Mouse (Mus musculus) forebrain, embryonic 13.5 days (tissue): Measurements from ENCODE around the gene Micall2. TPM values are rescaled to one million over a fixed set of nuclear protein-coding genes. Genes with fewer than 3 reads are reported as not detected.
A peak's percentile ranks its signal among the peaks of the same experiment; 100 is the strongest.

Source experiments
- ATAC-seq: fragments of 200-750 bp; cut with Nextera tagmentation; 2 replicates; pipeline ENCODE4 v1.8.0; 2017
- H3K27ac ChIP-seq: fragments of 300-500 bp; sonication (generic); 2 replicates; pipeline ENCODE4 v1.5.1; 2015; ENCODE audit warnings: inconsistent platforms, mild to moderate bottlenecking, moderate library complexity
- H3K27me3 ChIP-seq: fragments of 300-500 bp; sonication (generic); 2 replicates; pipeline ENCODE4 v1.6.1; 2015; ENCODE audit warnings: mild to moderate bottlenecking, inconsistent platforms
- H3K36me3 ChIP-seq: fragments of 300-500 bp; sonication (generic); 2 replicates; pipeline ENCODE4 v1.6.1; 2015; ENCODE audit warnings: mild to moderate bottlenecking, inconsistent platforms; ENCODE audit not compliant: poor library complexity, severe bottlenecking
- H3K4me1 ChIP-seq: fragments of 300-500 bp; sonication (generic); 2 replicates; pipeline ENCODE4 v1.6.1; 2015; ENCODE audit warnings: inconsistent platforms
- H3K4me2 ChIP-seq: fragments of 300-500 bp; sonication (generic); 2 replicates; pipeline ENCODE4 v1.6.1; 2015; ENCODE audit warnings: inconsistent platforms, mild to moderate bottlenecking, moderate library complexity
- H3K4me3 ChIP-seq: fragments of 300-500 bp; sonication (generic); 2 replicates; pipeline ENCODE4 v1.5.1; 2015; ENCODE audit warnings: mild to moderate bottlenecking, inconsistent platforms
- H3K9ac ChIP-seq: fragments of 300-500 bp; sonication (generic); 2 replicates; pipeline ENCODE4 v1.6.1; 2015; ENCODE audit warnings: mild to moderate bottlenecking, inconsistent platforms
- H3K9me3 ChIP-seq: fragments of 300-500 bp; sonication (generic); replicated peaks from 2 replicates; pipeline ENCODE4 v1.6.1; 2016; ENCODE audit warnings: inconsistent platforms
- WGBS: fragments of 180-500 bp; shearing (Covaris S2); methylation state at CpG from one replicate; pipeline ENCODE4 v1.1.7; 2015; 5-methylcytosine and 5-hydroxymethylcytosine counted together
- polyA plus RNA-seq: library from polyadenylated mRNA; unstranded; fragments of >200 nt; fragmentation: Nextera tagmentation; extraction: Ambion mirVana; gene quantifications from 2 replicates; pipeline ENCODE4 v1.2.1, GENCODE M21; 2015

Micall2 gene
- 3.2 and 4.5 TPM in 2 replicates for polyA plus RNA-seq

DNA sequence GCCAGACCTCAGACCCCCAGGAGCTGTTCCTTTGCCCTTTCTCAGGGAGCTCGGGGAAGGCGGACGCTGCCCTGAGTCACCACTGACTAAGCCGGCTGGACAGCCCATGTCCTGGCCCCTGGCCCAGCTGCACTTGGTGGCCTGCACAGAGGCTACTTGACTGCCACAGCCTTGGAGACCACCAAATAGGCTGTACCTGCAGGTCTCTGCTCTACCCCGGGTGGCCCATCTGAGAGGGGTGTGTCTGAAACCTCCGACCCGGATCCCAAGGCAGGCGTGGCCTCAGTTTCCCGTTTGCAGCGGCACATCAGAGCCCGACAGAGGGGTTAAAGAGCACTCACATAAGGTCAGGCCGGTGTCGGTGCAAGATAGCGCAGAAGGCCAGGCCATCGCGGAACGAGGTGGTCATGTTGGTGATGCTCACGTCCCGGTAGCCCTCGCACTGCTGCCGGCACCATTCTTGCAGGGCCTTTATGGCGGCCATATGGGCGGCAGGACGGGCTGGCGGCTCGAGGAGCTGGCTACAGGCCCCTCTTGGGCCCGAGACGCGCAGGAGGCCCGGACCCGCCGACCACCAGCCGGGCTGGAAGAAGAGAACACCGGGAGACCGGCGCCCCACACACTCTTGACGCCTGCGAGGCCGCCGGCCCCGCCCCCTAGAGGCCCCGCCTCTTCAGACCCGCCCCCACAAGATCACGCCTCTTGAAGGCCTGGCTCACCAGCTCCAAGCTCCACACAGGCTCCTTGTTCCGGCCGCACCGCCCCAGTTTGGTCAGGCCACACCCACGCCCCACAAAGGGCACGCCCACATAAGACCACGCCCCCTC is at the start of gene Micall2:
Gene Micall2, minus strand, starts transcription at position 660 of the 827 bp plus-strand sequence.
- Histone ChIP-seq H3K36me3 (no peaks in the 10 kb centered on the region), H3K27ac (peak within 1 kb of the TSS; percentile 44; the same call in 1 of the 2 replicates), H3K27me3 (peaks cover 25% of the 10 kb centered on the region), H3K4me3 (peak within 1 kb of the TSS; percentile 47), H3K4me2 (peak within 1 kb of the TSS; percentile 79), H3K9me3 (no peaks in the 10 kb centered on the region), H3K9ac (peak within 1 kb of the TSS; percentile 65), H3K4me1 (peaks cover 28% of the 10 kb centered on the region)
- ATAC-seq = peak; percentile 96
- 5% methylated on average over 49 of the region's 50 CpGs for WGBS

DNA sequence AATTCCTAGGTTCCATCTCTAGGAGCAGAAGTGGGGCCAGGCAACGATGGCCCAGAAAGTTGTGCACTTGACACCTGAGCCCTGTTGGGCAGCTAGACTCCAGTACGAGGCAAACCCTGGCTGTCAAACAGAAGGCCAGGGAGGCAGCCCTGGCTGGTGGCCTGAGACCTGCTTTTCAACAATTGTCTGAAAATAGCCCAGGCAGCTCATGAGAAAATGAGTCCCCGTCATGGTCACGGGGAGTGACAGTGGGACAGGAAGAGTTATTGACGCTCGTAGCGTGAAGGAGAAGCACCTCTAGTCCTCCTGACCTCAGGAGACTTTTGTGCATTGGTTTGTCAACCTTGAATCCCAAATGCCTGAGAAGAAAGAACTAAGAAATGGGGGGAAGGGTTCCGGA is 45.3 kb upstream of the Micall2 start:
- Histone ChIP-seq H3K4me1 (no peaks in the 10 kb centered on the region), H3K27me3 (peaks cover 6% of the 10 kb centered on the region; the same call in 1 of the 2 replicates), H3K36me3 (no peaks in the 10 kb centered on the region), H3K4me2 (no peak overlapping the region), H3K9me3 (no peaks in the 10 kb centered on the region), H3K9ac (no peak overlapping the region), H3K4me3 (no peak overlapping the region), H3K27ac (no peak overlapping the region)
- no peak for ATAC-seq
- 83% methylated on average over 8 of the region's 8 CpGs for WGBS

DNA sequence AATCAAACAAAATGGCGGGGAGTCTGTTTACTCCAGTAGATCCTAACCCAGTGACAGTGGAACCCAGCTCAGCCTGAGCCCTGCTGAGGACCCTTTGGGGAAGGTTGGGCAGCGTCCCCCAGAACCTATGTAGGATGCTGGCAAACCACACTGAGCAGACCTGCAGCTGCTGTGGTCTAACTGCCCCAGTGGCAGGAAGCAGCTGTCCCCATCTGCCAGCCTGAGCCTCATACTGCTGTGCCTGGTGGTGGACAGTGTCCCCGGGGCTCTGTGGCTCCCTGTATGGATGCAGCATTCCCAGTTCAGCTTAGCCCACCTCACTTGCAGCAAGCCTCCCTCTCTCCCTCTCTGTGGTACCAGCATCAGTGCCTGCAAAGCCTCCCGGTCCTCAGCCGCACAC is 40.8 kb upstream of the Micall2 start:
- Histone ChIP-seq H3K27me3 (no peaks in the 10 kb centered on the region), H3K4me2 (no peak overlapping the region), H3K27ac (no peak overlapping the region), H3K4me1 (peaks cover 13% of the 10 kb centered on the region), H3K9ac (no peak overlapping the region), H3K36me3 (peaks cover 22% of the 10 kb centered on the region), H3K4me3 (no peak overlapping the region), H3K9me3 (no peaks in the 10 kb centered on the region)
- ATAC-seq = no peak
- 84% methylated on average over 5 of the region's 5 CpGs for WGBS

DNA sequence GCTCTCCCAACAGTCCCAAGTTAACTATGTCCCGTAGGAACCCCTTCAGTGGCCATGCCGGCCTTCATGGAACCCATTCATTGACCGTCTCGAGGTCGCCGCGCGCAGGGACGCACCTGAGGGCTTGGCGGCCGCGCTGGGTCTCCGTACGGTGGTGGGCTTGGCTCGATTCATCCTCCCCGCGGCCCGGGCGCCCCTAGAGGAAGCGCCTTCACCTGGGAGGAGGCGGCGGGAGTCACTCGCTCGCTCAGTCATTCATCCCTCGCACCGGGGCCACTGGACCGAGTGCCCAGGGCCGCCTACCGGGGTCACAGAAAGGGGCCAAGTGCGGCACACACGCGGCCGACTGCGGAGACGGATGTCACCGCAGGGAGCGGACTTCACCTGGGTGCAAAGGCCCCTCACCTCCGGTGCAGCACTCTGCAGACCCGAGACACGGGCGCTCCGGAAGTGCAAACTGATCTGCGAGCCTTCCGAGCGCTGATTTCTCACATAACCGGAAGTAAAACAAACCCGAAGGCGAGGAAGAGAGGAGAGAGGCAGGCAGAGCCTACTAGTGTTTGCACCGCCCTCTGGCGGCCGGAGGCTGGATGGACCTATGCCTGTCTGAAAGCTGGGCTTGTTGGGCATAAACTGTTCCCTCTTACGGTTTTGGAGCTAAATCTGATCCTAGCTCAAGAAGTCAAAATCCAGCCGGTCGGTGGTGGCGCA is 39.2 kb upstream of the Micall2 start, which contains the start of gene Ints1:
Gene Ints1, minus strand, starts transcription at position 459 of the 711 bp plus-strand sequence.
- peaks cover 13% of the 10 kb centered on the region for H3K4me1 ChIP-seq
- H3K9me3 ChIP-seq = no peaks in the 10 kb centered on the region
- peak within 1 kb of the TSS; percentile 98 for H3K4me3 ChIP-seq
- H3K9ac ChIP-seq = peak within 1 kb of the TSS; percentile 92
- under 1% methylated on average over 47 of the region's 55 CpGs for WGBS
- peaks cover 38% of the 10 kb centered on the region for H3K36me3 ChIP-seq
- H3K27me3 ChIP-seq = no peaks in the 10 kb centered on the region
- 0 out of 2 replicates have a peak within 1 kb of the TSS, but pooled peaks have one; percentile 25 for H3K27ac ChIP-seq
- H3K4me2 ChIP-seq = peak within 1 kb of the TSS; percentile 97
- peak; percentile 94 for ATAC-seq

DNA sequence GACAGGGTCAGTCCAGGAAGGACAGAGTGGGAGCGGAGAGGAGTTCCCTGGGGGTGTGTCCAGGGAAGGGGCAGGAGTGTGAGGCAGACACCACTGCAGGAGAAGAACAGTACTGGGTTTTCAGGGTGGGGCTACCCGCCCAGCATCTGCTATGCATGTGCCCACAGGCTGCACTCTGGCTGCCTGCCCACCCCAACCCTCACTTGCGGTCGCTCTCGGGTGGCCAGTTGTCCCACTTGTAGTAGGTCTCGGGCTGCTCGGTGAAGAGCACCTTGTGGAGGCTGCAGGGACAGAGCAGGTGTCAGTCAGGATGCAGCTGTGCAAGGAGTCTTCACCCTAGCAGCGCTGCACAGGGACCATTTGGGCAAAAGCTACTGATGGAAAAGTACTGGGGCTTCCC is 32.1 kb upstream of the Micall2 start:
- Histone ChIP-seq H3K9ac (no peak overlapping the region), H3K27ac (no peak overlapping the region), H3K9me3 (no peaks in the 10 kb centered on the region), H3K4me3 (no peak overlapping the region), H3K36me3 (peaks cover 100% of the 10 kb centered on the region), H3K4me2 (no peak overlapping the region), H3K4me1 (no peaks in the 10 kb centered on the region), H3K27me3 (no peaks in the 10 kb centered on the region)
- ATAC-seq = no peak
- 97% methylated on average over 8 of the region's 8 CpGs for WGBS

DNA sequence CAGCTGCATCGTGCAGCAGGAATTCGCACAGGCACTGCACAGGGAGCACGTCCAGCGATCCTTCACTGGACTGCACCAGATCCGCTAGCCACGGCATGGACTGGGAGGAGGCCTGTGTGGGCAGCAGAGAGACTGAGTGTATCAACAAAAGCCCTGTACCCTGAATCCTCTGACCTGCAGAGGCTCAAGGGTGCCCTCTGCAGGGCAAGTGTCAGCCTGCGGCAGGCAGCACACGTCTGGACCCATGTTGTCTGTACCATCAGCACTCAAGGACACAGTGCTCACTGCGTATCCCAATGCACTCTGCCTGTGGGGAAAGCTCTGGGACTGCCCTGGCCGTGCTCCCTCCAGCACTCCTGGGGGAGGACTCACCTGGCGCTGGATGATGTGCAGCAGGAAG is 28.2 kb upstream of the Micall2 start:
- no peak overlapping the region for H3K9ac ChIP-seq
- no peaks in the 10 kb centered on the region for H3K27me3 ChIP-seq
- no peak overlapping the region for H3K27ac ChIP-seq
- no peak overlapping the region for H3K4me2 ChIP-seq
- H3K36me3 ChIP-seq = peaks cover 100% of the 10 kb centered on the region
- no peak for ATAC-seq
- H3K9me3 ChIP-seq = no peaks in the 10 kb centered on the region
- no peaks in the 10 kb centered on the region for H3K4me1 ChIP-seq
- WGBS = 65% methylated on average over 11 of the region's 11 CpGs
- no peak overlapping the region for H3K4me3 ChIP-seq

DNA sequence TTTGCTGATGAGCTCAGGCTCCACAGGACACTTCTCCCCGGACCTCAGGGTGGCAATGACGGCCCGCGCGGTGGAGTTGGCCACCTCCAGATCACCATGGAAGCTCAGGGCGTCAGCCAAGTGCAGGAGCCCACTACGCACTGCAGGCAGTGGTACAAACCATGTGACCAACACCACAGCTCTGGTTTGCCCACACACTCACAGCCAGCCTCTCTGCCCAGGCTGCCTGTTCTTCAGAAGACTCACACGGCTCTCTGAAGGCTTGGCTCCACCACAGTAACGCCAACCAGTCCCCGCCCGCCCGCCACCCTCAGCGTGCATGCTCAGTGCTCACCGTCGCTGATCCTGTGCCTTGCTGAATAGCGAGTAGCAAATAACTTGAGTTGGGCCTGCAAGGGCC is 22.0 kb upstream of the Micall2 start:
- 86% methylated on average over 16 of the region's 16 CpGs for WGBS
- no peak for ATAC-seq

DNA sequence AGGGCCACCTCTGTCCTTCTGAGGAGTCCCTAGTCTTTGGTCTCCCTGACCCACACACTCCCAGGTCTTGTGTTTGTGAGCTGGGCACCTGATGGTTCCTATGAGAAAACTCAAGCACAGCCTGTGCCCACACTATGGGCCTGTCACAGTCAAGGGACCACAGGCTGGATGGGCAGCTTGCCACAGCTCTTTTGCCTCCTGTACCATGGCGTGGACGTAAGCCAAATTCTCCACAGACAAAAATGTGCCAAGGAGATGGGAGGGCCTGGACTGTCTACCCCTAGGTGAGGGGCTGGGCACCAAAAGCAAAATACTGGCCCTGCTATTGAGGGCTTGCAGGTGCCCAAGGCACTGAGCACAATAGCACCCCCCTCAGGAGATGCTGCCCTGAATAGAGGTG is 20.4 kb upstream of the Micall2 start:
- Histone ChIP-seq H3K4me1 (no peaks in the 10 kb centered on the region), H3K9ac (no peak overlapping the region), H3K27ac (no peak overlapping the region), H3K27me3 (no peaks in the 10 kb centered on the region), H3K9me3 (no peaks in the 10 kb centered on the region), H3K36me3 (peaks cover 98% of the 10 kb centered on the region), H3K4me2 (no peak overlapping the region), H3K4me3 (no peak overlapping the region)
- ATAC-seq = no peak
- 90% methylated on average over 2 of the region's 2 CpGs for WGBS

More for the DNA sequence above, 22.0 kb upstream of the Micall2 start:
- Histone ChIP-seq H3K27me3 (no peaks in the 10 kb centered on the region), H3K36me3 (peaks cover 98% of the 10 kb centered on the region), H3K4me1 (no peaks in the 10 kb centered on the region), H3K4me3 (no peak overlapping the region), H3K9me3 (no peaks in the 10 kb centered on the region), H3K9ac (no peak overlapping the region), H3K27ac (no peak overlapping the region), H3K4me2 (no peak overlapping the region)

DNA sequence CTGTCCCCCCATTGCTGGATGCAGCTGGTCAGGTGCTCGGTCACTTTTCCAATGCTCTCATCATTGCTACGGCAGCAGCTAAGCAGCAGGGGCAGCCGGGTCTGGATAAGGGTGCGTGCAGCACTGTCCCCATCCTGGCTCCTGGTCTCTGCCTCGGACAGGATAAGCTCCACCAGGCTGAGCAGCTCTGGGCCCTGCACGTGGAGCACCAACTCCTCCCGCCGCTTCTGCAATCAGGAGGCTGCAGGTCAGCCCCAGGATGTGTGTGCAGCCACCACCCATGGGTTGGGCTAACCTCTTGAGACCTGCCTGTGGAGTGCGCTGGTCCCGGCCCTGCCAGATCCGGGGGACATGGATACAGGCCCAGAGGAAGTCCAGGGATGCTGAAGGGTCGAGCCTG is 20.0 kb upstream of the Micall2 start:
- no peaks in the 10 kb centered on the region for H3K4me1 ChIP-seq
- peaks cover 98% of the 10 kb centered on the region for H3K36me3 ChIP-seq
- H3K9ac ChIP-seq = no peak overlapping the region
- H3K4me3 ChIP-seq = no peak overlapping the region
- no peak overlapping the region for H3K4me2 ChIP-seq
- H3K27ac ChIP-seq = no peak overlapping the region
- no peaks in the 10 kb centered on the region for H3K27me3 ChIP-seq
- no peak for ATAC-seq
- 91% methylated on average over 12 of the region's 12 CpGs for WGBS
- H3K9me3 ChIP-seq = no peaks in the 10 kb centered on the region

DNA sequence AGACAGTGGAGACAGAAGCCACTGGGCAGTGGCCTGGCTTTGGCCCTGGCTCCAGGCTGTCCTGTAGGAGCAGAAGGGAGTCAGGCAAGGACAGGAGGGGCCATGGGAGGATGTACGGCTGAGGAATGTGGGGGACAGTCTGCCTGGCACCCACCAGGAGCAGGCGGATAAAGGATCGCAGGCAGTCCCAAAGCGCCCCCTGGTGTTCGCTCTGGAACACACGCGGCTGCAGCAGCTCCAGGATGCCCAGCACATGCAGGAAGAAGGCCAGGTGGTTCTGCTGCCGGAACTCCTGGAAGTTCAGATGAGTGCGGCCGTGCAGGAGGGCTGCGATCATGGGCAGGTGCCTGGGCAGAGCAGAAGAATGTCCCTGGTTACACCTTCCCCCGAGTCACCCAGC is 18.6 kb upstream of the Micall2 start:
- H3K27ac ChIP-seq = no peak overlapping the region
- H3K9ac ChIP-seq = no peak overlapping the region
- H3K9me3 ChIP-seq = no peaks in the 10 kb centered on the region
- H3K4me1 ChIP-seq = no peaks in the 10 kb centered on the region
- no peaks in the 10 kb centered on the region for H3K27me3 ChIP-seq
- peaks cover 95% of the 10 kb centered on the region for H3K36me3 ChIP-seq
- no peak for ATAC-seq
- H3K4me3 ChIP-seq = no peak overlapping the region
- no peak overlapping the region for H3K4me2 ChIP-seq
- 37% methylated on average over 12 of the region's 12 CpGs for WGBS

DNA sequence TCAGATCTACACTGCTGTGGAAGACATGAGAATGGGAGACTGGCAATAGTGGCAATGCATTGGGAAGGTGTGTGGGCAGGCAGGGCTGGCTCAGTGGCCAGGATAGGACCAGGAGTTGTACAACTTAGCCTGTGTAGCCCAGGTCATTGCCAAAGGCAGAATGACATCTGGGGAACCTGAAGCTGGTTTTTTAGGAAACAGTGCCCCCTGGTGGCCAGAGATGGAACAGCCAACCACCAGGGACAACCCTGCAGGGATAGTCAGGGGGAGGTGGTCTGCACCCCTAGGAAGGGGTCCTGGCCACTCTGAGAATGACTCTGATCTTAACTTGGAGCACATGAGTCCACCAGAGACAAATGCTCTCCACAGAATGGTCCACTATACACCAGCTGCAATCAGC is 14.4 kb upstream of the Micall2 start:
- Histone ChIP-seq H3K4me3 (no peak overlapping the region), H3K36me3 (peaks cover 54% of the 10 kb centered on the region), H3K9me3 (no peaks in the 10 kb centered on the region), H3K4me1 (no peaks in the 10 kb centered on the region), H3K9ac (no peak overlapping the region), H3K4me2 (no peak overlapping the region), H3K27ac (no peak overlapping the region), H3K27me3 (peaks cover 25% of the 10 kb centered on the region)
- ATAC-seq = peak; percentile 41

DNA sequence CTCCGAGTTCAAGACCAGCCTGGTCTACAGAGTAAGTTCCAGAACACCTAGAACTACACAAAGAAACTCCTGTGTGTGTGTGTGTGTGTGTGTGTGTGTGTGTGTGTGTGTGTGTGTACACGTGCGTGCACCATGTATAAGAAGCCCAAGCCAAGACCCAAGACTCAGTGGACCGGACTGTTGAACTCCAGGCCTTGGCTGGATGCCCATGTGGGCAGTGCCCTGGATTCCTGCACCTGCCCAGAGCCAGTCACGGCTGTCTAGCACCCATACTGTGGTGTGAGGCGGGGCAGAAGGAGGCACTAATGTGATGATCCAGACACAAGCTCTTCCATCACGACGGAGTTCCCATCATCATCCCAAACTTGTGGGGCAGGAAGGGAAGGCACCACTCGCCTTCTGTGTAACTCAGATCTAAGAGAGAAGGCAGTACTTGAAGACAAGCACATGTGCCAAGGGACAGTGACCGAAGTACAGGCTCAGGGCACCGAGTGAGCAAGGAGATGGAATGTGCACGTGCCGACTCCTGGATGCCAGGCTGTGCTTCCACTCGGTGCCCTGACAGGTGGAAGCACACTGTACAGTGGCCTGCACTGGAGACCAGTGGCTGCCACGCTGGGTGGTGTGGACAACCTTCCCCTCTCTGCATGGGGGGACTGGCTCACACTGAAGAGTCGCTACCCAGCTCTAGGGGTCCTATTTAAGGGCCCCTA is 13.4 kb upstream of the Micall2 start:
- Histone ChIP-seq H3K27ac (no peak overlapping the region), H3K9ac (no peak overlapping the region), H3K9me3 (no peaks in the 10 kb centered on the region), H3K4me1 (no peaks in the 10 kb centered on the region), H3K4me3 (no peak overlapping the region), H3K4me2 (no peak overlapping the region), H3K36me3 (peaks cover 45% of the 10 kb centered on the region), H3K27me3 (peaks cover 25% of the 10 kb centered on the region)
- 81% methylated on average over 16 of the region's 16 CpGs for WGBS
- ATAC-seq = no peak
